Mouse (Mus musculus) gastrocnemius, postnatal 10 days (tissue): ENCODE data around the gene Hs6st2. TPM values are rescaled to one million over a fixed set of nuclear protein-coding genes. Genes with fewer than 3 reads are reported as not detected.

ENCODE experiments used
- DNase-seq: peaks from one replicate; pipeline ENCODE4 v3.0.0; 2021; ENCODE audit warnings: mixed read lengths
- total RNA-seq, 2 experiments: library from RNA; stranded (reverse); gene quantifications; 2 replicates each; pipeline ENCODE4 v1.2.3; 2021

The Hs6st2 gene
- total RNA-seq, 2 experiments from 2014 or later, result 33.4 to 35.1 TPM

- DNase-seq, result no peak
These were observed 96.2 kb downstream of the Hs6st2 start for GRCm38 (mm10) chrX:51585444-51585843.

- no peak for DNase-seq
These were observed 100.0 kb downstream of the Hs6st2 start for GRCm38 (mm10) chrX:51581704-51582103.

GRCm38 (mm10) chrX:51561880-51562279 lies 119.8 kb downstream of the Hs6st2 start:
- DNase-seq, result no peak

- no peak for DNase-seq
These were observed 142.0 kb downstream of the Hs6st2 start for GRCm38 (mm10) chrX:51539626-51540025.

GRCm38 (mm10) chrX:51537082-51537481 lies 144.6 kb downstream of the Hs6st2 start:
- DNase-seq, result no peak

GRCm38 (mm10) chrX:51535226-51535625 lies 146.4 kb downstream of the Hs6st2 start:
- DNase-seq, result no peak

GRCm38 (mm10) chrX:51531136-51531535 lies 150.5 kb downstream of the Hs6st2 start:
- DNase-seq, result no peak

GRCm38 (mm10) chrX:51528601-51529000 lies 153.1 kb downstream of the Hs6st2 start:
- DNase-seq, result no peak

- DNase-seq, result no peak
These were observed 166.8 kb downstream of the Hs6st2 start for GRCm38 (mm10) chrX:51514831-51515230.

GRCm38 (mm10) chrX:51506526-51506925 lies 175.1 kb downstream of the Hs6st2 start:
- no peak for DNase-seq

- no peak for DNase-seq
These were observed 176.0 kb downstream of the Hs6st2 start for GRCm38 (mm10) chrX:51505691-51506090.

- no peak for DNase-seq
These were observed 177.7 kb downstream of the Hs6st2 start for GRCm38 (mm10) chrX:51503781-51504471.

GRCm38 (mm10) chrX:51497831-51498230 lies 183.8 kb downstream of the Hs6st2 start:
- DNase-seq, result no peak

- DNase-seq, result no peak
These were observed 193.3 kb downstream of the Hs6st2 start for GRCm38 (mm10) chrX:51488374-51488773.

GRCm38 (mm10) chrX:51469411-51469810 lies 212.2 kb downstream of the Hs6st2 start:
- no peak for DNase-seq

GRCm38 (mm10) chrX:51461413-51461812 lies 220.2 kb downstream of the Hs6st2 start:
- DNase-seq, result no peak

GRCm38 (mm10) chrX:51443366-51443765 lies 238.3 kb downstream of the Hs6st2 start:
- no peak for DNase-seq

GRCm38 (mm10) chrX:51431706-51432105 lies 249.9 kb downstream of the Hs6st2 start:
- no peak for DNase-seq

- DNase-seq, result no peak
These were observed 256.6 kb downstream of the Hs6st2 start for GRCm38 (mm10) chrX:51425031-51425430.

GRCm38 (mm10) chrX:51410289-51410688 lies 271.4 kb downstream of the Hs6st2 start:
- DNase-seq, result no peak

- no peak for DNase-seq
These were observed 284.2 kb downstream of the Hs6st2 start for GRCm38 (mm10) chrX:51397457-51397856.

- peak; percentile 62 for DNase-seq
These were observed 307.0 kb downstream of the Hs6st2 start for GRCm38 (mm10) chrX:51374670-51375069.

- peak; percentile 7 for DNase-seq
These were observed 309.0 kb downstream of the Hs6st2 start for GRCm38 (mm10) chrX:51372477-51373239.

GRCm38 (mm10) chrX:51349682-51350081 lies 332.0 kb downstream of the Hs6st2 start:
- DNase-seq, result no peak
